Mouse (Mus musculus): ENCODE measurements around the gene Zfp708.
A peak's percentile ranks its signal among the peaks of the same experiment; 100 is the strongest.
"Not testable (repeated sequence)": the region's sequence is repeated elsewhere in the genome, so short reads cannot be mapped to it uniquely, and the experiment has no call there.

The Zfp708 gene

GRCm38 (mm10) chr13:67097876-67098275, at the start of gene Zfp708:
Gene Zfp708 (minus strand): TSS chr13:67097976.
- no peak for DNase-seq (ENCODE audit: low spot score)

GRCm38 (mm10) chr13:67128038-67128721, 30.4 kb upstream of the Zfp708 start:
- DNase-seq (ENCODE audit: low spot score): no peak

GRCm38 (mm10) chr13:67127507-67127906, 29.7 kb upstream of the Zfp708 start:
- not testable (repeated sequence) for DNase-seq (ENCODE audit: low spot score)

DNA sequence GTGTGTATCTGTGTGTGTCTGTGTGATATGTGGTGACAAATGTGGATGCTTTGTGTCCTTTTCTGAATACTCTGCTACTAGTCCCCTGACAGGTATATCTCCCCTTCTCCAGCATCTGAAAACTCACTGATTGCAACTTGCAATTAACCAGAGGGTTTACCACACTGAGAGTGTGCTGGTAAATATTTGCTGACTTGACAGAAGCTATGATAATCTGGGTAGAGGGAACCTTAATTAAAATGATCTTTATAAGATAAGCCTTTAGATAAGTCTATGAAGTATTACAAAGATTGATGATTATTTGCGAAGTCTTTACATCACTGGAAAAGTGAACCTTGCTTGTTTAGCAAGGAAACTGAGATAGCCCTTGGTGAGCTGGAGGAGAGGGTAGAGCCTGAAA, 26.7 kb upstream of the Zfp708 start:
- no peak for DNase-seq (ENCODE audit: low spot score)

- DNase-seq (ENCODE audit: low spot score): not testable (repeated sequence)
Measured at GRCm38 (mm10) chr13:67121360-67121759, 23.6 kb upstream of the Zfp708 start, which contains the start of gene Zfp759. Gene Zfp759 (plus strand): TSS chr13:67121660.

DNA sequence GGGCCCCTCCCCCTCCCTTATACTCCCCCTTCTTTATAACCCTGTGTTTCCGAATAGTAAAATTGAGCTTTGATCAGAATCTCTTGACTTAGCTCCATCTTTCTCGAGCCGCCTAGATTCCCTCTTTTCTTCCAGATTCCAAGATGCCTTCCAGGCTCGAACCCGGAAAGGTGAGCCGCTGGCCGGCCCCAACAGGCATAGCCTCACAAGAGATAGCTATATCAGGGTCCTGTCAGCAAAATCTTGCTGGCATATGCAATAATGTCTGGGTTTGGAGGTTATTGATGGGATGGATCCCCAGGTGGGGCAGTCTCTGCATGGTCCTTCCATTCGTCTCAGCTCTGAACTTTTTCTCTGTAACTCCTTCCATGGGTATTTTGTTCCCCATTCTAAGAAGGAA, 18.4 kb upstream of the Zfp708 start, which contains the start of gene Rslcan18:
Rslcan18 (minus strand) TSS at position 101 of the 400 bp plus-strand sequence.
- not testable (repeated sequence) for DNase-seq (ENCODE audit: low spot score)

- no peak for DNase-seq (ENCODE audit: low spot score)
Measured at GRCm38 (mm10) chr13:67113287-67113686, 15.5 kb upstream of the Zfp708 start.

GRCm38 (mm10) chr13:67112096-67112495, 14.3 kb upstream of the Zfp708 start:
- DNase-seq (ENCODE audit: low spot score): no peak

DNA sequence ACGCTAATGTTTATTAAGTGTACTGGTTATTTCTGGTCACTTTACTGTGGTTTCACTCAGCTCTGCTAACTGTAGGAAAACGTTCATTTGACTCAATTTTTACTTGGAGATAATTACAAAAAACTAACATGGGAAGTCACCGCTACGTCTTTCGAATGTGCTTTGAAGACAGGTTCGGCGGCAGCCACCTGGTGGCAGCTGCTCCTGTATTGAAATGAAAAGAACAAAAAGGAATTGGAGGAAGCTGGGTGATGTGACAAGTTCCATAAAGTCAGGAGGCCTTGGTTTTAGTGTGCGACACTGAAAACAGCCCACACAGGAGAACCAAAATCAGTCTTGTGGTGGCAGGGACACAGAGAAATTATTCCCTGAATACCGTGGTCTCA, 11.0 kb upstream of the Zfp708 start:
- no peak for DNase-seq (ENCODE audit: low spot score)

GRCm38 (mm10) chr13:67108194-67108820, 10.5 kb upstream of the Zfp708 start, which contains the start of gene Gm28557:
Gene Gm28557 (minus strand): TSS chr13:67108604.
- DNase-seq (ENCODE audit: low spot score): no peak

- no peak for DNase-seq (ENCODE audit: low spot score)
Measured at GRCm38 (mm10) chr13:67107681-67108080, 9.9 kb upstream of the Zfp708 start.

DNA sequence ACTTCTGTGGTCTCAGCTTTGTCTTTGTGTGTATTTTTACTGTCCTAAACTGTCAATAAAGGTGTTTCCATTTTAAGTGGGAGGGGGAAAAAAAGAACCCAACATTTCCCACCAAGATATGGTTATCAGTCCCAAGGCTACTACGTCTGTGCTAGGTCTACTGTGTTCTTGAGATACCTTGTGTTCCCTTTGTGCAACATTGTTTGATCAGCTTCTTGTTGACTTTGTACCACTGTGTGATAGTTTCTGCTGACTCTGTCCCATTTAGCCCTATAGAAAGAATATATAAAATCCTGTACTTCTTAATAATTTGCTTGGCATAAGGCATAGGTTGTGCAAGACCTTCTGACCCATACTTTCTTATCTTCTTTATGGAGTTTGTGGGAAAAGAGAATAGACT, 7.6 kb downstream of the Zfp708 start:
- DNase-seq (ENCODE audit: low spot score): no peak

GRCm38 (mm10) chr13:67081946-67082345, 15.8 kb downstream of the Zfp708 start:
- DNase-seq (ENCODE audit: low spot score): no peak

DNA sequence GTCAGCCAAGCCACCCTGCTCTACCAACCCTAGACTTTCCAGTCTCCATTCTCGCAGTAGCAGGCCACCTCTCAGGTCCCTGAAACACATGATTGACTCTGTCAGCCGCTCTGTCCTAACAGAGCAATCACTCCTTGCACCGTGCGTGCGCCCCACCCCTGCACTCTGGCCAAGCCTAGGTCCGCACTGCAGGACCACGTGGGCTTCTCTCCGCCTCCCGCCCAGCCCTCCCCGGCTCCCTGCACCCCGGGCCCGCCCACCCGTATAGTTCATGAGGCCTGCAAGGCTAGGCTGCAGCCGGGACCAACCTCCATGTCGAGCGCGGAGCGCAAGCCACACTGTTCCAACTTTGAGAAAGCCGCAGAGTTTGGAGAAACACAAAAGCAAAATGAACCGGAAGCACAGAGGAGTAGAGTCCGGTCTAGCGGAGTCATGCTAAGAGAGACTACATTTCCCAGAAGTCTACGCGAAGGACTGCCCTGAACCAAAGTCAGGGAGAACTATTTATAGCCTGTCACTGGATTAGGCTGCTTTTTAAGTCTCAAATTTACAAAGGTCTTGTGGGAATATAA, 16.5 kb downstream of the Zfp708 start:
- DNase-seq (ENCODE audit: low spot score): no peak

DNA sequence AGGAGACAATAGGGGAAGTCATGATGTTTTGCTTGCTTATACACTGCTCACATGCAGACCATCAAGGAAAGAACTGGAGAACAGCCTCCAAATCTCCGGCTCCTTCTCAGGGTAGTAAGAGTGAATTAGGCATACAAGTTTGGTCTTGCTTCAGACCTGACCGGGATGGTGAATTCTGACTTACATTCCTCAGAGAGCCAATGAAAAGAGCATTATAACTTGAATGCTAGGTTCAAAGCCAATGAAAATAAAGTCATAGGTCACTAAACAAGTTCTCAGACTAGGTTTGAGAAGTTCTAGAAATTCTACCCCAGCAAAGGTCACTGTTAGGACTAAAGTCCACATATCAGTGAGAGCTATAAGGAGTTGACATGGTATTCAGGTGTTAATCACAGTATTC, 20.5 kb downstream of the Zfp708 start:
- no peak for DNase-seq (ENCODE audit: low spot score)

DNA sequence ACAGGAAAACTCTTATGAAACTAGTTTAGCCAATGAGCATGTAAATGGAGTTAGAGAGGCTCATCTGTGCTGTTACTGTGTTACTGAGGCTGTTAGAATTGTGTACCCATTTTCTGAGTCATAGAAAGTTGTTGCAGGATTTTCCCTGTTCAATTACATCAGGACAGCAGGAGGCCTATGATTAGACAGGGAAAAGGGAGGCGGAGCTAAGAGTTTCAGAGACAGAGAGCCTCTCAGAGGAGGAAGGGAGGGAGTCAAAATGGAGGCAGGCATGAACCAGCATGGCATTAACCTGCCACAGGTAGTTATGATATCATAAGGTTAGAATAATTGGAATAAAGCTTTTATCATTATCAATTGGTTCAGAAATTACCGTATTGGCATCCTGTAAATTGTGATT, 25.0 kb downstream of the Zfp708 start:
- no peak for DNase-seq (ENCODE audit: low spot score)

- no peak for DNase-seq (ENCODE audit: low spot score)
Measured at GRCm38 (mm10) chr13:67065386-67065785, 32.4 kb downstream of the Zfp708 start.

DNA sequence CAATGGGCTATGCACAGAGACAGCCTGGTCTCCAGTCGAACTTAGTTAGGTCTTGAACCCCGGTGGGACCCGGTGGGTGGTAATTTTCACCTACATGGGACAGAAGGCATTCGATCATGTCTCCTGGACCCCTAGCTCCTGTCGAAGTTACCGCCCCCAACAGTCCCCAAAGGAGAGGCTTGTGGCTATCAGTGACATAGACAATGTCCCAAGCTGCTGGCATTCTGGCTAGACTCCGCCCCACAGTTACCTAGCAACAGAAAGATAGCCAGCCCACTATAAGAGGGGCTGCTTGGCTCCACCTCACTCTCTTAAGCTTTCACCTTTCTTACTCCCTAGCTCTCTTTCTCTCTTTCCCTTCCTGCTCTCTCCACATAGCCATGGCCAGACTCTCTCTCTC, 35.3 kb downstream of the Zfp708 start:
- no peak for DNase-seq (ENCODE audit: low spot score)

- DNase-seq (ENCODE audit: low spot score): peak; percentile 46
Measured at GRCm38 (mm10) chr13:67060786-67061358, 36.9 kb downstream of the Zfp708 start, which contains the start of gene Zfp712. Gene Zfp712 (minus strand): TSS chr13:67061170.

DNA sequence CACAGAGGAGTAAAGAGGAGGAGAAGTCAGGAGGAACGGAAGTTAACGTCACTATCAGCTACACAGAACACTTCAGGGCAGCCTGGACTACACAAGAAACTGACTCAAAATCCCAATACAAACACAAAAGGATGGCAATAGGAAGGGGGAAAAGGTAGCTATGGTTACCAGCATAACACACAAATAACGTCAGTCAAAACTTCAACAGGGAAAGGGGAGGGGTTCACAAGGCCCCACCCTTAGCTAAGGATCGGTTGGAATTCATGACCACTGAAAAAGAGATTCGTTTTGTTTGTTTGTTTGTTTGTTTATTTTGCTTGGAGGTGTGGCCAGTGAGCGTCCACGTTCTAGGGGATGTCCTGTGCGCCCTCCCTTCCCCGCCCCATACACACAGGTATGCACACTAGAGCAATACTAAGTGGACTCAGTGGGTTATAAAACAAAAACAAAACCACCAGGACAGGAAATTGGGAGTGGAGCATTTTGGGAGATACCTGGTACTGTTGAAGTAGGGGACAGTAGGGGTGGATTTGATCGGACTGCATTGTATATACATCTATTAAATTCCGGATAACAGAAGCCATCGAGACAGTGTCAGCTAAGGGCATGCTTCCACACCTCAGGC, 37.5 kb downstream of the Zfp708 start:
- no peak for DNase-seq (ENCODE audit: low spot score)

Measured in urinary bladder, postnatal 10 days (tissue).